Mouse (Mus musculus) embryo, embryonic 10.5 days (tissue): ENCODE measurements around the gene Nt5dc3.

Source experiments
- DNase-seq: peaks from one replicate; pipeline ENCODE4 v3.0.0-alpha.2; 2015; ENCODE audit warnings: low spot score

The Nt5dc3 gene

GRCm38 (mm10) chr10:86815133-86815532 is 36.3 kb downstream of the Nt5dc3 start:
- no peak for DNase-seq

GRCm38 (mm10) chr10:86819649-86820165 is 40.9 kb downstream of the Nt5dc3 start:
- peak; percentile 64 for DNase-seq

- no peak for DNase-seq
Measured at GRCm38 (mm10) chr10:86821014-86821413, 42.2 kb downstream of the Nt5dc3 start.

- no peak for DNase-seq
Measured at GRCm38 (mm10) chr10:86824093-86824492, 45.3 kb downstream of the Nt5dc3 start.

- peak; percentile 43 for DNase-seq
Measured at GRCm38 (mm10) chr10:86824871-86825270, 46.1 kb downstream of the Nt5dc3 start.

GRCm38 (mm10) chr10:86825871-86826522 is 47.2 kb downstream of the Nt5dc3 start:
- no peak for DNase-seq

- no peak for DNase-seq
Measured at GRCm38 (mm10) chr10:86826929-86827328, 48.1 kb downstream of the Nt5dc3 start.

- no peak for DNase-seq
Measured at GRCm38 (mm10) chr10:86828221-86829135, 49.7 kb downstream of the Nt5dc3 start.

- DNase-seq = no peak
Measured at GRCm38 (mm10) chr10:86829515-86829914, 50.7 kb downstream of the Nt5dc3 start.

- no peak for DNase-seq
Measured at GRCm38 (mm10) chr10:86836784-86837183, 58.0 kb downstream of the Nt5dc3 start.

GRCm38 (mm10) chr10:86838827-86839226 is 60.0 kb downstream of the Nt5dc3 start:
- no peak for DNase-seq

GRCm38 (mm10) chr10:86842659-86843058 is 63.9 kb downstream of the Nt5dc3 start:
- no peak for DNase-seq

- no peak for DNase-seq
Measured at GRCm38 (mm10) chr10:86846926-86847467, 68.2 kb downstream of the Nt5dc3 start.

GRCm38 (mm10) chr10:86849087-86849486 is 70.3 kb downstream of the Nt5dc3 start:
- DNase-seq = no peak

- DNase-seq = no peak
Measured at GRCm38 (mm10) chr10:86849508-86849907, 70.7 kb downstream of the Nt5dc3 start.

- no peak for DNase-seq
Measured at GRCm38 (mm10) chr10:86852160-86852559, 73.4 kb downstream of the Nt5dc3 start.

- DNase-seq = no peak
Measured at GRCm38 (mm10) chr10:86853433-86853832, 74.6 kb downstream of the Nt5dc3 start.

GRCm38 (mm10) chr10:86860396-86860795 is 81.6 kb downstream of the Nt5dc3 start:
- no peak for DNase-seq

GRCm38 (mm10) chr10:86862496-86862895 is 83.7 kb downstream of the Nt5dc3 start:
- no peak for DNase-seq

- no peak for DNase-seq
Measured at GRCm38 (mm10) chr10:86863429-86863828, 84.6 kb downstream of the Nt5dc3 start.

- DNase-seq = no peak
Measured at GRCm38 (mm10) chr10:86872121-86872520, 93.3 kb downstream of the Nt5dc3 start.

GRCm38 (mm10) chr10:86872591-86872990 is 93.8 kb downstream of the Nt5dc3 start:
- no peak for DNase-seq

GRCm38 (mm10) chr10:86878721-86879120 is 99.9 kb downstream of the Nt5dc3 start:
- DNase-seq = no peak
